Mouse (Mus musculus): Measurements from ENCODE around the gene BC017158.
"Not testable (repeated sequence)": the region's sequence is repeated elsewhere in the genome, so short reads cannot be mapped to it uniquely, and the experiment has no call there.

The BC017158 gene

DNA sequence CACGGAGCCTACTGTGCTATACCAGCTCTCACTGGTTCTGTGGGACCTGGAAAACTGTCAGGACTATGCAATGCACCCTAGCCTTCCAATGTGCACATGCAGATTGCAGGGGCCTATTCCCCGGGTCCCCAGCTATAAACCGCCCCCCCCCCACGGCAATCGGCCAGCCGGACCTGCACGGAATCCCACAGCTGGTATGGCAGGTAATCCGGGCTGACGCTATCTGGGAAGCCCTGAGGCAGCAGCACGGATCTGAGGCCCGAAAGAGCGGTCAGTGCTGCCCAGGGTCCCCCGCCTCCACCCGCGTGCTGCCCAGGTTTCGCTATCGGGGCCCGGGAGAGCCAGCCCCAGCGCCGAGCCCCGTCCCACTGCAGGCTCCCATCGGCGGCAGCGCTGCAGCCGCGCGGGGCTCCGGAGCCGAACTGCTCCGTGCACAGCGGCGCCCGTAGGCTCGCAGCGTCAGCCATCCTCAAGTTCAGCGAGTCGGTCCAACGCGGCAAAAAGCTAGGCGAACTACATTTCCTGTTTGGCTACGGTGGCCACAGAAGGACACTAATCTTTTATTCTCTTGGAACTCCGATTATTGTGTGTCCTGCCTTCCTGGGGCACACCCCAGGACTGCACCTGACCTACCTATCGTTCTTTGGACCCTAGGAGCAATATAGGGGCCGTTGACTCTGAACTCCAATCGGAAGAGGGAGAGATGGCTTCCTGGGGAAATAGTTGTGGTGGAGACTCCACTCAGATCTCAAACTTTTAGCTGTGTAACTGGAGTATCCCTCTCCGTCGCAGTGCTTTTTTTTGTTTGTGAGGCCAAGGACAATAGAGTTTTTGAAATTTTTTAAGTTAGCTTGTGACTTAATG lies at the start of gene BC017158:
BC017158 (minus strand) TSS at position 554 of the 864 bp plus-strand sequence.
- Histone ChIP-seq H3K27me3 (ENCODE audit: control insufficient read depth, insufficient read depth, low read length, poor library complexity, severe bottlenecking) (no peaks in the 10 kb centered on the region), H3K36me3 (ENCODE audit: control insufficient read depth, insufficient read depth, low read length, poor library complexity, severe bottlenecking) (no peaks in the 10 kb centered on the region)
- DNase-seq (ENCODE audit: low read depth, low spot score), result peak; percentile 74

- H3K27me3 ChIP-seq (ENCODE audit: control insufficient read depth, insufficient read depth, low read length, poor library complexity, severe bottlenecking), result no peaks in the 10 kb centered on the region
- H3K36me3 ChIP-seq (ENCODE audit: control insufficient read depth, insufficient read depth, low read length, poor library complexity, severe bottlenecking), result no peaks in the 10 kb centered on the region
- no peak for DNase-seq (ENCODE audit: low read depth, low spot score)
Observed at GRCm38 (mm10) chr7:128346991-128347390, 49.0 kb upstream of the BC017158 start.

DNA sequence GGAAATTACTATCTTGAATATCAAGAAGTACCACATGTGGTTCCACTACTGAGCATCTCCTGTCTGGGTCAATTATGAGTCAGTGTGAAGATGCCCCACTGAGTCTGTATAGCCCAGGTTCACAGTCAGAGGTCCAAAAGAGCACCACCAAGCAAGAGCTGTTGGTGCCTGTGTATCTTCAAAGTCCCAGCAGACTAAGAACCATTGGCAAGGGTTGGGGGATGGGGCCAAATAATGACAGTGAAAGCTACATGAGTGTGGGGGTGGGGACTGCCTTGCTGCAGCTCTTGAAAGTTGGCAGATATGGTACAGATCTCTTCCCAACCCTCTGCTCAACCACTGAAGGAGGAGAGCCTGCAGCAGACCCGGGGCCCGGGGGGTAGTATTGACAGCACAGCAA lies 48.6 kb upstream of the BC017158 start:
- Histone ChIP-seq H3K27me3 (ENCODE audit: control insufficient read depth, insufficient read depth, low read length, poor library complexity, severe bottlenecking) (no peaks in the 10 kb centered on the region), H3K36me3 (ENCODE audit: control insufficient read depth, insufficient read depth, low read length, poor library complexity, severe bottlenecking) (no peaks in the 10 kb centered on the region)
- no peak for DNase-seq (ENCODE audit: low read depth, low spot score)

- Histone ChIP-seq H3K36me3 (ENCODE audit: control insufficient read depth, insufficient read depth, low read length, poor library complexity, severe bottlenecking) (no peaks in the 10 kb centered on the region), H3K27me3 (ENCODE audit: control insufficient read depth, insufficient read depth, low read length, poor library complexity, severe bottlenecking) (no peaks in the 10 kb centered on the region)
- DNase-seq (ENCODE audit: low read depth, low spot score), result no peak
Observed at GRCm38 (mm10) chr7:128345691-128346090, 47.7 kb upstream of the BC017158 start.

DNA sequence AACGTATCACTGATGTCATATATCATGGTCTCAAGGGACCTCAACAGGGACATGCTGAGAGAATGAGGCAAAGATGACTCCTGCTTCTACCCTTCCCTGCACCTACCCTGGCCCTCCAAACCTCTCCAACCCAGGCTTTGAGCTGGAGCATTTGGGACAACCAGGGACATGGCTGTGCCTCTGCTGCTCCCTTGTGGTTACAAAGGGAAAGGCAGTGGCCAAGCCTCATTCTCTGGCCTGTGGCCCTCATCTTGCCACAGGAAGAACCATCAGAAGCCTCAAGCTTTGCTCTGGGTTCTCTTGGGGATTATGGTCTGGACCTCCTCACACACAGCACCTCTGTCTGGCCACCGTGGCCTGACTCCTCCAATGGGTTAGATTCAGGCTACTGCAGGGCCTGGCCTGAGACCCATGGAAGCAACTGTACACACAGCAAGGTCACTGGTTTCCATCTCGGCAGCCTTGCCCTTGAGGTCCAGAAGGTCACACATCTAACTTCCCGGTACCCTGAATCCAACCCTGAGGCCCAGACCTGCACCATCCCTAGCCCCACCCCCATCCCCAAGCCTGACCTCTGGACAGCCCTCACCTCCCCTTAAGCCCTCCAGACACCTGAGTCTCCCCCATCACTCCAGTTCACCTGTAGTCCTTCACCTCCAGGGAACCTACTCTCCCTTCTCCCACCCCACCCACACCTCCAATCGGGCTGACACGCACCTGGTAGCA lies 47.1 kb upstream of the BC017158 start:
- Histone ChIP-seq H3K27me3 (ENCODE audit: control insufficient read depth, insufficient read depth, low read length, poor library complexity, severe bottlenecking) (no peaks in the 10 kb centered on the region), H3K36me3 (ENCODE audit: control insufficient read depth, insufficient read depth, low read length, poor library complexity, severe bottlenecking) (no peaks in the 10 kb centered on the region)
- peak; percentile 71 for DNase-seq (ENCODE audit: low read depth, low spot score)

DNA sequence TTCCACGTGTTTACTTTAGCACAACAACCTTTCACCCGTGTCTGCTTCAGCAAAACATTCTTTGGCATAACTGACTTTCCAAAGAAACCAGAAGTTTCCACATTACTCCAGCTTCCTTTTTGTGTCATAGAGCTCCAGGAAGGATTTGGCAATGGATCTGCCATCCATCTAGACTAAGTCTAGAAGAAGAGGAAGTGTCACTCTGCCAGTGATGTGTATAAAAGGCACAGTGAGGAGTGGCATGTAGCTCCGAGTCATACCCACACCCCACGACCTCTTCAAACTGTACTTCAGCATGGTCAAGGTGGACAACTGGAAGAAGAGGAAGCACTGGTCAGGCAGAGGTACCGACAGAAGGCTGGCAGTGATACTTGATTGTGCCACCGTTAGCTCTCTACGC lies 46.5 kb upstream of the BC017158 start:
- no peak for DNase-seq (ENCODE audit: low read depth, low spot score)

DNA sequence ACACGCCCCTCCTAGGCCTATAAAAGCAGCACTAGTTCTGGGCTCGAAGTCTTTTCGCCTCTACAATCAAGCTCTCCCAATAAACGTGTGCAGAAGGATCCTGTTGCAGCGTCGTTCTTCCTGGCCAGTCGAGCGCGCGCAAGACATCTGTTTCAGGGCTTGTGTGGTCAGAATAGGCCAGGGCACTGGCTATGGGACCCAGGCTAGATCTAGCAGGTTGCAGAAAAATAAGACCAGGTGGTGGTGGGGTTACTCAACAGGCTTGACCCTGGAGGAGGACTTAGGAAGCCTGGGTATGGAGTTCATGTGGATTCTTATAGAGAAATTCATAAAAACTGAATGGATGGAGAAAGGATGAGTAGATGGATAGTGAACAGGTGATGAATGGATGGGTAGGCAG lies 44.7 kb upstream of the BC017158 start:
- H3K27me3 ChIP-seq (ENCODE audit: control insufficient read depth, insufficient read depth, low read length, poor library complexity, severe bottlenecking); DNase-seq (ENCODE audit: low read depth, low spot score); H3K36me3 ChIP-seq (ENCODE audit: control insufficient read depth, insufficient read depth, low read length, poor library complexity, severe bottlenecking): not testable (repeated sequence)

More for the DNA sequence above, 46.5 kb upstream of the BC017158 start:
- Histone ChIP-seq H3K36me3 (ENCODE audit: control insufficient read depth, insufficient read depth, low read length, poor library complexity, severe bottlenecking) (no peaks in the 10 kb centered on the region), H3K27me3 (ENCODE audit: control insufficient read depth, insufficient read depth, low read length, poor library complexity, severe bottlenecking) (no peaks in the 10 kb centered on the region)

GRCm38 (mm10) chr7:128340321-128340720 lies 42.4 kb upstream of the BC017158 start:
- not testable (repeated sequence) for H3K36me3 ChIP-seq (ENCODE audit: control insufficient read depth, insufficient read depth, low read length, poor library complexity, severe bottlenecking); DNase-seq (ENCODE audit: low read depth, low spot score); H3K27me3 ChIP-seq (ENCODE audit: control insufficient read depth, insufficient read depth, low read length, poor library complexity, severe bottlenecking)

DNA sequence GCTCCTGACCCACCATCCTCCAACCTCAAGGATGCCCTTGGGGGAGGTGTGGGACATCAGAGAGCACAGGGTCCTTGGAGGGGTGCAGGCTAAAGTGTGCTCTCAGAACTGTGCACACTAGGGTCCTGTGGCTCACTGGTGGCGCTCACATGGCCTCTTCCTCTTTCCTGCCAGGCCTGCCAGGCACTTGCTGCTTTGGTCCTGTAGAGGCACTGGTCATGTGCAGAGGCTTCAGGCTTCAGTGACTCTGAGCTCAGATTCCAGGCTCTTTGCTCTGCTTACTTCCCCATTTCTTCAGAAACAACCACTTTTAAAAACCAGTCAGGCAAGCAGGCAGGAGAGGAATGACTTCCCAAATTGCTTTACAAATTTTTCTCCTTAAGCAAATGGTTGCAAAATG lies 34.9 kb upstream of the BC017158 start:
- Histone ChIP-seq H3K27me3 (ENCODE audit: control insufficient read depth, insufficient read depth, low read length, poor library complexity, severe bottlenecking) (no peaks in the 10 kb centered on the region), H3K36me3 (ENCODE audit: control insufficient read depth, insufficient read depth, low read length, poor library complexity, severe bottlenecking) (no peaks in the 10 kb centered on the region)
- DNase-seq (ENCODE audit: low read depth, low spot score), result peak; percentile 80

- Histone ChIP-seq H3K27me3 (ENCODE audit: control insufficient read depth, insufficient read depth, low read length, poor library complexity, severe bottlenecking) (no peaks in the 10 kb centered on the region), H3K36me3 (ENCODE audit: control insufficient read depth, insufficient read depth, low read length, poor library complexity, severe bottlenecking) (no peaks in the 10 kb centered on the region)
- DNase-seq (ENCODE audit: low read depth, low spot score), result no peak
Observed at GRCm38 (mm10) chr7:128330981-128331380, 33.0 kb upstream of the BC017158 start.

DNA sequence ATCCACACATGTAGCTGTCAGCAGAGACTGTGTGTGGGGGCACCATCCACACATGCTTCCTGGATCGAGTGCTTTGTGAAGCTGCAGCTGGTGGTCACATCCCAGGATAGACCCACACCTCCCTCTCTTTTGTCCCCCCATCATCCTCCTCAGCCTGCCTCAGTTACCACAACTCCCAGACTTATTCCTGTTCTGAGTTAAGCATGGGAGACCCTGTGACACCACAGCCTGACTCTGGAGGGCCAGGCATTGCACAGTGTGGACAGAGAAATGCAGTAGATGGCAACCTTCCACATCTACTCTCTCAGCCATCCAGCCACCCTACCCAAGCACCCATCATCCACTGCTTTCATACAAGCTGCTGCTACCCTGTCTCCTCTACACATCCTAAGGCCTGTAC lies 27.0 kb upstream of the BC017158 start:
- H3K36me3 ChIP-seq (ENCODE audit: control insufficient read depth, insufficient read depth, low read length, poor library complexity, severe bottlenecking), result no peaks in the 10 kb centered on the region
- DNase-seq (ENCODE audit: low read depth, low spot score), result no peak
- H3K27me3 ChIP-seq (ENCODE audit: control insufficient read depth, insufficient read depth, low read length, poor library complexity, severe bottlenecking), result no peaks in the 10 kb centered on the region

GRCm38 (mm10) chr7:128321260-128321659 lies 23.3 kb upstream of the BC017158 start:
- no peaks in the 10 kb centered on the region for H3K36me3 ChIP-seq (ENCODE audit: control insufficient read depth, insufficient read depth, low read length, poor library complexity, severe bottlenecking)
- no peaks in the 10 kb centered on the region for H3K27me3 ChIP-seq (ENCODE audit: control insufficient read depth, insufficient read depth, low read length, poor library complexity, severe bottlenecking)
- DNase-seq (ENCODE audit: low read depth, low spot score), result no peak

GRCm38 (mm10) chr7:128320219-128320816 lies 22.3 kb upstream of the BC017158 start:
- DNase-seq (ENCODE audit: low read depth, low spot score), result no peak
- Histone ChIP-seq H3K36me3 (ENCODE audit: control insufficient read depth, insufficient read depth, low read length, poor library complexity, severe bottlenecking) (no peaks in the 10 kb centered on the region), H3K27me3 (ENCODE audit: control insufficient read depth, insufficient read depth, low read length, poor library complexity, severe bottlenecking) (no peaks in the 10 kb centered on the region)

DNA sequence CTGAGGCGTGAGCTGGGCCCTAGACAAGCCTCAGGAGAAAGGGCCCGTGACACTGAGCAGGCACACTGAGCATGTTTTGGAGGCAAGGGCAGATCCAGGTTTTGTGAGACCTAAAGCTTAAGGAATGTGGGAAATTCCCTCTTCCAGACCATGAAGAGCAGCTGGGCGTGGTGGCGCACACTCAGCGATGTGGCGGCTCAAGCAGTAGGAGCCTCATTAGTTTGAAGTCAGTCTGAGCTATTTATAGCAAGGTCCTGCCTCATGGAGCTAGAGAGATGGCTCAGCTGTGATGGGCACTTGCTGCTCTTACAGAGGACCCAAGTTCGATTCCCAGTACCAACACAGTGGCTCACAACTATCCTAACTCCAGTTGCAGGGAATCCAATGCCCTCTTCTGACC lies 21.2 kb upstream of the BC017158 start:
- no peaks in the 10 kb centered on the region for H3K36me3 ChIP-seq (ENCODE audit: control insufficient read depth, insufficient read depth, low read length, poor library complexity, severe bottlenecking)
- DNase-seq (ENCODE audit: low read depth, low spot score), result no peak
- no peaks in the 10 kb centered on the region for H3K27me3 ChIP-seq (ENCODE audit: control insufficient read depth, insufficient read depth, low read length, poor library complexity, severe bottlenecking)

- no peak for DNase-seq (ENCODE audit: low read depth, low spot score)
- no peaks in the 10 kb centered on the region for H3K36me3 ChIP-seq (ENCODE audit: control insufficient read depth, insufficient read depth, low read length, poor library complexity, severe bottlenecking)
- no peaks in the 10 kb centered on the region for H3K27me3 ChIP-seq (ENCODE audit: control insufficient read depth, insufficient read depth, low read length, poor library complexity, severe bottlenecking)
Observed at GRCm38 (mm10) chr7:128317011-128317410, 19.0 kb upstream of the BC017158 start.
